Mouse (Mus musculus) hindbrain, postnatal 0 days (tissue): ENCODE data around the gene Ccdc157. TPM values are rescaled to one million over a fixed set of nuclear protein-coding genes. Genes with fewer than 3 reads are reported as not detected.
"Not testable (repeated sequence)": the region's sequence is repeated elsewhere in the genome, so short reads cannot be mapped to it uniquely, and the experiment has no call there.

Experiments
- ATAC-seq: fragments of 200-750 bp; cut with Nextera tagmentation; 2 replicates; pipeline ENCODE4 v1.8.0; 2017; ENCODE audit warnings: mild to moderate bottlenecking, moderate TSS enrichment, moderate library complexity
- DNase-seq: peaks from one replicate; pipeline ENCODE4 v3.0.0-alpha.2; 2015; ENCODE audit warnings: low spot score
- H3K27ac ChIP-seq: fragments of 300-500 bp; sonication (generic); 2 replicates; pipeline ENCODE4 v1.5.1; 2014; ENCODE audit warnings: mild to moderate bottlenecking
- H3K27me3 ChIP-seq: fragments of 300-500 bp; sonication (generic); 2 replicates; pipeline ENCODE4 v1.6.1; 2014; ENCODE audit warnings: low read length, mixed read lengths; ENCODE audit not compliant: insufficient read depth
- H3K36me3 ChIP-seq: fragments of 300-500 bp; sonication (generic); 2 replicates; pipeline ENCODE4 v1.6.1; 2014; ENCODE audit warnings: low read length, mixed read lengths; ENCODE audit not compliant: insufficient read depth
- H3K4me1 ChIP-seq: fragments of 300-500 bp; sonication (generic); 2 replicates; pipeline ENCODE4 v1.6.1; 2014; ENCODE audit warnings: antibody characterized with exemption, low read length, mixed read lengths; ENCODE audit not compliant: insufficient read depth
- H3K4me2 ChIP-seq: fragments of 300-500 bp; sonication (generic); 2 replicates; pipeline ENCODE4 v1.6.1; 2014; ENCODE audit warnings: low read depth, mild to moderate bottlenecking, low read length, moderate library complexity, mixed read lengths
- H3K4me3 ChIP-seq: fragments of 300-500 bp; sonication (generic); 2 replicates; pipeline ENCODE4 v1.5.1; 2014; ENCODE audit warnings: low read length
- H3K9ac ChIP-seq: fragments of 300-500 bp; sonication (generic); replicated peaks from 2 replicates; pipeline ENCODE4 v1.6.1; 2014; ENCODE audit warnings: mild to moderate bottlenecking, low read length, moderate library complexity, mixed read lengths
- H3K9me3 ChIP-seq: fragments of 300-500 bp; sonication (generic); 2 replicates; pipeline ENCODE4 v1.6.1; 2016; ENCODE audit warnings: low read length, mixed read lengths
- CTCF ChIP-seq: IDR thresholded peaks from 2 replicates; pipeline ENCODE4 v1.5.1; 2016; ENCODE audit warnings: antibody characterized with exemption, control low read depth, low read depth
- WGBS: fragments of 180-500 bp; shearing (Covaris S2); extraction: QIAGEN DNeasy Blood & Tissue Kit; methylation state at CpG from one replicate; pipeline ENCODE4 v1.1.7; 2014; 5-methylcytosine and 5-hydroxymethylcytosine counted together
- polyA plus RNA-seq: library from polyadenylated mRNA; unstranded; fragments of >200 nt; fragmentation: Nextera tagmentation; extraction: Ambion mirVana; gene quantifications from 2 replicates; pipeline ENCODE4 v1.2.1, GENCODE M21; 2015
- total RNA-seq: library from RNA; depleted of rRNA; stranded (reverse); fragments of >200 nt; gene quantifications from 2 replicates; pipeline ENCODE4 v1.2.3, GENCODE M21; 2014

The Ccdc157 gene
- total and polyA plus RNA-seq, 2 experiments from 2014 or later: 10.9 to 20.8 TPM

DNA sequence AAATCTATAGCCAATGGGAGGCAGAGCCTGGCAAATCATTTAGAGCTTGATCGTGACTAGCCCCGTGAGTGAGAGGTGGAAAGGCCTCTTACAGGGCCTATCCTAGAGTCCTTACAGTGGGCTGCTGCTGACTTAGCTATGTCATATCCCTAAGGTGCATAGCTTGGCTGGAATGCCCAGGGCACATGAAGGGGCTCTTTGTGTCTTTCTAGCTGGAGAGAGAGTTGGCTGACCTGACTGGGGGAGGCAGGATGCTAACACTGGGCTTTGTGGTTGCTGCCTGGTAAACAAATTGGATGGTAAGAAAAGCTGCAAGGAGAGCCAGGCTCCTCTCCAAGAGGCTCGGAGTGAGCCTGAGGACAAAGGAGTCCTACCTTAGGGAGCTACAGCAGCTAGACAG is 32.7 kb upstream of the Ccdc157 start:
- WGBS: 66% methylated on average over 3 of the region's 3 CpGs
- Histone ChIP-seq H3K4me2 (no peak overlapping the region), H3K36me3 (no peaks in the 10 kb centered on the region), H3K27me3 (no peaks in the 10 kb centered on the region), H3K4me3 (no peak overlapping the region), H3K9ac (no peak overlapping the region), H3K27ac (peak overlapping the region; percentile 46; the same call in 1 of the 2 replicates), H3K4me1 (peaks cover 5% of the 10 kb centered on the region), H3K9me3 (no peaks in the 10 kb centered on the region)
- no peak for DNase-seq
- no peak for TF ChIP-seq CTCF
- ATAC-seq: 0 out of 2 replicates have a peak, but pooled peaks have one; percentile 12

DNA sequence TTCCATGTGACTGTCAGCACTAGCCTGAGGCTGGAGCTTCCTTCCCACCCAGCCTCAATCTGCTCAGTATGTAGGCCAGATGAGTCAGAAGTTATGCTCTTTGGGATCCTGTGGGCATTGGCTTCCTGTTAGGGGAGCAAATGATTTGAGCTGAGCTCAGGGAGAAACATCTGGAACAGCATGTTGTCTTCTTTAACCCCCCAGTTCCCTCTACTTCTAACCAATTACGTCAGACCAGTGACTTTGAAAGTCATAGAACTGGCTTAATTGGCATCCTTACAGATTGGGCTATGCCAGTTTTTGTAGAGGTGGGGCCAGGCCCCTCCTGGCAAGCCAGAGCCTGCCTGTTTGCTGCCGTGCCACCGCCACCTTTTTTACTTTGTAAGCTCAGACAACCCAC is 30.6 kb upstream of the Ccdc157 start:
- Histone ChIP-seq H3K27me3 (no peaks in the 10 kb centered on the region), H3K4me1 (peaks cover 9% of the 10 kb centered on the region), H3K27ac (no peak overlapping the region), H3K9ac (no peak overlapping the region), H3K9me3 (no peaks in the 10 kb centered on the region), H3K4me3 (no peak overlapping the region), H3K4me2 (no peak overlapping the region), H3K36me3 (no peaks in the 10 kb centered on the region)
- 63% methylated on average over 3 of the region's 3 CpGs for WGBS
- DNase-seq (no peak), ATAC-seq (no peak)
- TF ChIP-seq CTCF: no peak

- no peaks in the 10 kb centered on the region for H3K9me3 ChIP-seq
- H3K36me3 ChIP-seq: no peaks in the 10 kb centered on the region
- peak overlapping the region; percentile 92 for H3K4me2 ChIP-seq
- H3K9ac ChIP-seq: no peak overlapping the region
- DNase-seq (no peak), ATAC-seq (no peak)
- H3K27ac ChIP-seq: no peak overlapping the region
- no peak for TF ChIP-seq CTCF
- 83% methylated on average over 6 of the region's 6 CpGs for WGBS
- no peaks in the 10 kb centered on the region for H3K27me3 ChIP-seq
- H3K4me1 ChIP-seq: peaks cover 9% of the 10 kb centered on the region
- no peak overlapping the region for H3K4me3 ChIP-seq
These were observed 29.1 kb upstream of the Ccdc157 start for GRCm38 (mm10) chr11:4189182-4189581.

DNA sequence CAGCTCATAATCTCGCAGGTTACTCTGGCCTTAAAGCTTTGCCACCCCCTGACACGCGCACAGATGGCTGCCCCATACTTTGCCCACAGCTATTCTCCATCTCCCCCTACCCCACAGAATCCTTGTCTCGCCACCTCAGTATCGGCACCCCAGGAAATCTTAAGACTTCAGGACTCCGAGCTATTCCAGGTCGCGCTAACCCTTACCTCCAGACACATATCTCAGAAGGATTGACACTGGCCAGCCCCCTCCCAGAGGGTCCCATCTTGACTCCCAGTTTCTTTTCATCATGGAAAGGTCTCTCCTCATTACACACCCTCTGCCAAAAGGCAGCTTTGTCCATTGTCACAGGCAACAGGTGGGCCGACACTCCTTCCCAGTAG is 27.2 kb upstream of the Ccdc157 start:
- Histone ChIP-seq H3K36me3 (peaks cover 10% of the 10 kb centered on the region; the same call in 1 of the 2 replicates), H3K9me3 (no peaks in the 10 kb centered on the region), H3K9ac (peak overlapping the region; percentile 96), H3K4me3 (peak overlapping the region; percentile 87), H3K27me3 (no peaks in the 10 kb centered on the region), H3K4me1 (peaks cover 9% of the 10 kb centered on the region), H3K27ac (peak overlapping the region; percentile 81; the same call in 1 of the 2 replicates), H3K4me2 (peak overlapping the region; percentile 92)
- ATAC-seq: 0 out of 2 replicates have a peak, but pooled peaks have one; percentile 1
- TF ChIP-seq CTCF: no peak
- WGBS: 12% methylated on average over 9 of the region's 9 CpGs
- no peak for DNase-seq

DNA sequence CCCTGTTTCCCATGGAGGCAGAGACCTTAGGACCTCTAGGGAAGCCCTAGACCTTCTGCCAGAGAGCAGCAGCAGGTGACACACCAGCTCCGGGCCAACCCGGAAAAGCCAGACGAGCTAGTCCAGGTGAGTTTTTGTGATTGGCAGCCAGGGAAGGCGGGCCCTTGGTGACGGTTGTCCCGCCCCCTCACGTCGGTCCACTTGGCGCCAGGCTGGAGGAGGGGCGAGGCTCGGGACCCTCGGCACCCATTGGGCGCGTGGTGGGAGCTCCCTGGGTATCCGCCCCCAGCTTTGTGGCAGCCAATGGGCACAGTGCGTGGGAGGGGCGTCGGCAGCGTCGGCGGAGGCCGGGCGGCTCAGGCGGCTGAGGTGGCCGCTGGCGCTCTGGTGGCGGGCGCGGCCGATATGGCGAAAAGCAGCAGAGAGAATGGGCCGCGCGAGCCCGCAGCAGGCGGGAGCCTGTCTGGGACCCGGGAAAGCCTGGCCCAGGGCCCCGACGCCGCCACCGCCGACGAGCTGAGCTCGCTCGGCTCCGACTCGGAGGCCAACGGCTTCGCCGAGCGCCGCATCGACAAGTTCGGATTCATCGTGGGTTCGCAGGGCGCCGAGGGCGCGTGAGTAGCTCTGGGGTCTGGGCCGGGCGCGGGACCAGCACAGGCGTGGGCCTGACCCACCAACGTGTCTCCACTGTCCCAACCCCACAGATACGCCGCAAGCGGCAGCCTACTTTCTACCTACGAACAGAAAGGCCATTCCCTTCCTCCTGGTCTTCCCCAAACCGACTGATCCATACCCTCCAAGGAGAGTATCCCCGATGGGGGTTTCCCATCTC is 26.6 kb upstream of the Ccdc157 start, which contains the start of gene Tbc1d10a:
Gene Tbc1d10a (plus strand): TSS at position 304 of the 832 bp plus-strand sequence.
- under 1% methylated on average over 64 of the region's 71 CpGs for WGBS
- peak; percentile 99 for ATAC-seq
- no peak for TF ChIP-seq CTCF

GRCm38 (mm10) chr11:4185480-4185879 is 25.4 kb upstream of the Ccdc157 start:
- not testable (repeated sequence) for H3K4me2 ChIP-seq, H3K27me3 ChIP-seq, H3K27ac ChIP-seq, H3K4me1 ChIP-seq, H3K9ac ChIP-seq, H3K9me3 ChIP-seq, H3K4me3 ChIP-seq, ATAC-seq, DNase-seq
- 87% methylated on average over 6 of the region's 6 CpGs for WGBS
- peaks cover 27% of the 10 kb centered on the region; the same call in 1 of the 2 replicates for H3K36me3 ChIP-seq

More for the DNA sequence above, 26.6 kb upstream of the Ccdc157 start, which contains the start of gene Tbc1d10a:
- peak; percentile 99 for DNase-seq
- Histone ChIP-seq H3K27ac (peak within 1 kb of the TSS; percentile 81), H3K4me1 (peaks cover 9% of the 10 kb centered on the region), H3K9me3 (no peaks in the 10 kb centered on the region), H3K4me2 (peak within 1 kb of the TSS; percentile 92), H3K4me3 (peak within 1 kb of the TSS; percentile 87), H3K9ac (peak within 1 kb of the TSS; percentile 96), H3K27me3 (no peaks in the 10 kb centered on the region), H3K36me3 (peaks cover 15% of the 10 kb centered on the region; the same call in 1 of the 2 replicates)
